Mouse (Mus musculus) intestine, embryonic 16.5 days (tissue): ENCODE data around the gene Tcam1. TPM values are rescaled to one million over a fixed set of nuclear protein-coding genes. Genes with fewer than 3 reads are reported as not detected.

Experiments used
- ATAC-seq: fragments of 200-750 bp; cut with Nextera tagmentation; 2 replicates; pipeline ENCODE4 v1.8.0; 2017; ENCODE audit warnings: moderate TSS enrichment, moderate library complexity
- H3K27ac ChIP-seq: fragments of 300-500 bp; sonication (generic); 2 replicates; pipeline ENCODE4 v1.5.1; 2014; ENCODE audit warnings: mild to moderate bottlenecking, low read length
- H3K27me3 ChIP-seq: fragments of 300-500 bp; sonication (generic); replicated peaks from 2 replicates; pipeline ENCODE4 v1.6.1; 2014; ENCODE audit warnings: low read length, control low read depth, mixed read lengths; ENCODE audit not compliant: control insufficient read depth, insufficient read depth
- H3K36me3 ChIP-seq: fragments of 300-500 bp; sonication (generic); 2 replicates; pipeline ENCODE4 v1.6.1; 2014; ENCODE audit warnings: low read length, control low read depth; ENCODE audit not compliant: control insufficient read depth, insufficient read depth
- H3K4me1 ChIP-seq: fragments of 300-500 bp; sonication (generic); 2 replicates; pipeline ENCODE4 v1.6.1; 2014; ENCODE audit warnings: low read length, control low read depth, mixed read lengths; ENCODE audit not compliant: control insufficient read depth, insufficient read depth
- H3K4me2 ChIP-seq: fragments of 300-500 bp; sonication (generic); 2 replicates; pipeline ENCODE4 v1.6.1; 2014; ENCODE audit warnings: low read depth, low read length, control low read depth
- H3K4me3 ChIP-seq: fragments of 300-500 bp; sonication (generic); 2 replicates; pipeline ENCODE4 v1.5.1; 2014; ENCODE audit warnings: mild to moderate bottlenecking, low read length
- H3K9ac ChIP-seq: fragments of 300-500 bp; sonication (generic); 2 replicates; pipeline ENCODE4 v1.6.1; 2014; ENCODE audit warnings: low read depth, low read length
- H3K9me3 ChIP-seq: fragments of 300-500 bp; sonication (generic); 2 replicates; pipeline ENCODE4 v1.6.1; 2016; ENCODE audit warnings: low read length, control low read depth; ENCODE audit not compliant: control insufficient read depth
- WGBS: fragments of 180-500 bp; shearing (Covaris S2); extraction: QIAGEN DNeasy Blood & Tissue Kit; methylation state at CpG from one replicate; pipeline ENCODE4 v1.1.7; 2014; 5-methylcytosine and 5-hydroxymethylcytosine counted together
- polyA plus RNA-seq: library from polyadenylated mRNA; unstranded; fragments of >200 nt; fragmentation: Nextera tagmentation; extraction: Ambion mirVana; gene quantifications from 2 replicates; pipeline ENCODE4 v1.2.1, GENCODE M21; 2015

Tcam1 gene
- polyA plus RNA-seq, 1 experiment from 2014 or later: 0.27 TPM

DNA sequence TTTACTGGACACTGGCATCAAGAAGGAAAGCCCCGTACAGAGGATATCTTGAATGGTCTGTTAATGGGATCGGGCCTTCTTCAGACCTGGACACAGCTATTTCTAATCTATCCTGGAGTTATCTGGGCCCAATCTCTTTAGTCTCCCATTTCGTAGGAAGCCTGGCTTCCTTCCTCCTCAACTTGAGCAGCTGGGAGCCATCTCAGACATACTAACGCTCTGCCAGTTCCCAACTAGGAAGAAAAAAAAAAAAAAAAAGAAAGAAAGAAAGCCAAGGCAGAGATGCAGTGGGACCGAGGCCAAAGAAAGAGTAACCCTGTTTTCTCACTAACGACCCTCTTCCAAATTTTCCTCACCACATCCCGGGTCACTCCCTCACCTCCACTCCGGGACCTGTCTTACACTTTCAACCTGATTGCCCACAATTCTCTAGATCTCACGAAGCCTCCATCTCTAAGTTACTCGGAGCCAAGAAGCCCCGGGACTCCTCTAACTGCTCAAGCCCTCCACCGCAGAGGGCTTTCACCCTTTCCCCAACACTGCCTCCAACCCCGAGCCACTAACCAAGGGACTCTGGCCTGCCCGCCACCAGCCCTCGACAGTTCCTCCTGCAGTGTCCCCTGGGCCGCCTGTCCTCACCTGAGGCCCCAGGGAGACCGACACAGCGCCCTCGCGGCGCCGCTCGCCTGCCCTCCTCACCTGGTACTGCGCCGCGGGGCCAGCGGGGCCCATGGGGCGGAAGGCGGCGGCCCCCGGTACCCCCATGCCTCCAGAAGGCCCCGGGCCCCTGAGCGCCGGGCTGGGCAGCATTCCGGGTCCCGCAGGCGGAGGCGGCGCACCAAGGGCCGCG is 4.5 kb upstream of the Tcam1 start:
- Histone ChIP-seq H3K9ac (peak overlapping the region; percentile 99), H3K36me3 (no peaks in the 10 kb centered on the region), H3K4me3 (peak overlapping the region; percentile 96), H3K27me3 (no peaks in the 10 kb centered on the region), H3K27ac (peak overlapping the region; percentile 98), H3K4me1 (peaks cover 53% of the 10 kb centered on the region), H3K9me3 (no peaks in the 10 kb centered on the region), H3K4me2 (peak overlapping the region; percentile 79)
- peak; percentile 42 for ATAC-seq
- WGBS: under 1% methylated on average over 41 of the region's 41 CpGs

DNA sequence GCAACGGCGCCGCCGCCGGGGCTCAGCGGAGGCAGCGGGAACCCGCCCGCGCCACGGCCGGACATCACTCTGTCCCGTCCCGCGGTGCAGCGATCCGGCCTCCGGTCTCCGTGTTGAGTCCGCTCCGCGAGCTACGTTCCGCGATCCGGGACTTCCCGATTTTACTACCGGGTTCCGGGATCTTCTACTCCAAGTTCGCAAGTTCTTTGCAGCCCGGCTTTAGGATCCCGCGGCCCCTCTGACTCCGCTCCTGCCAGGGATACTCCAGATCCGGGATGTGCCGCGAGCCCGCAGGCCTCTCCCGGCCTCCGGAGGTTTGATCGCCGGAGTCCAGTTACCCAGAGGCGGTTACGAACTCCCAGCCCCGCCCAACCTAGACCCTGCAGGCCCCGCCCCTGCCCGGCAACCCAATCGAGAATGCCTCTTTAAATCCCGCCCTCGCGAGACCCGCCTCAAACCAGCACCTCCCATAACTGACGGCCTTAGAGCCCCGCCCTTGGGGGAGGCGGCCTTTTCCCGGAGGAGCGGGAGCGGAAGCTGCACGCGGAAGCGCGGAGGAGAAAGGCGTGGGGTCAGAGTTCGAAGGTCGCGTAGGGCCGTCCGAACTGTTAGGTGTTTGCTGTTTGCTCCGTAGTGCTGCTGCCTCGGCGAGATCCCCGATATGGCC is 3.7 kb upstream of the Tcam1 start, which contains the start of gene Smarcd2:
Smarcd2 (minus strand) TSS at position 329 of the 667 bp plus-strand sequence.
- peak within 1 kb of the TSS; percentile 96 for H3K4me3 ChIP-seq
- peak within 1 kb of the TSS; percentile 98 for H3K27ac ChIP-seq
- peak within 1 kb of the TSS; percentile 99 for H3K9ac ChIP-seq
- peak; percentile 94 for ATAC-seq
- under 1% methylated on average over 72 of the region's 72 CpGs for WGBS
- no peaks in the 10 kb centered on the region for H3K27me3 ChIP-seq
- H3K4me2 ChIP-seq: peak within 1 kb of the TSS; percentile 88
- no peaks in the 10 kb centered on the region for H3K36me3 ChIP-seq
- peaks cover 50% of the 10 kb centered on the region for H3K4me1 ChIP-seq
- H3K9me3 ChIP-seq: no peaks in the 10 kb centered on the region

DNA sequence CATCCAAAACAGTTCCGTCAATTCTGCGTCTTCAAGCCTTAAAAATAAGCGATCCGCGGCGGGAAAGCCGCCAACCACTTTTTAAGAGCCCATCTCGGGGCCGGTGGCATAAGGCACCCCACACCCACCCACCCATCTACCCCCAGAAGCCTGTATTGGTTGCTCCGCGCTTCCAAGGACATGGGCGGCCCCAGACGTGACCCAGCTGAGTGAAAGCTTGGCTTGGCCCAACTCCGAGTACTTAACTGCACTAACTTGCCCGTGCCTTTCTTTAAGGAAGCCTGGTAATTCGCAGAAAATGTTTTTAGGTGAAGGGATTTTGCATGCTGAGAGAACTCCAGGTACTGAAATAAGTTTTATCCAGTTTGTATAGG is 3.2 kb upstream of the Tcam1 start:
- no peaks in the 10 kb centered on the region for H3K36me3 ChIP-seq
- 8% methylated on average over 16 of the region's 16 CpGs for WGBS
- no peaks in the 10 kb centered on the region for H3K9me3 ChIP-seq
- peak; percentile 19 for ATAC-seq
- H3K9ac ChIP-seq: peak overlapping the region; percentile 75
- peak overlapping the region; percentile 88 for H3K4me2 ChIP-seq
- H3K4me1 ChIP-seq: peaks cover 45% of the 10 kb centered on the region
- peak overlapping the region; percentile 90 for H3K27ac ChIP-seq
- H3K27me3 ChIP-seq: no peaks in the 10 kb centered on the region
- peak overlapping the region; percentile 96 for H3K4me3 ChIP-seq

GRCm38 (mm10) chr11:106273811-106274210 is 2.7 kb upstream of the Tcam1 start:
- ATAC-seq: no peak
- Histone ChIP-seq H3K4me1 (peaks cover 40% of the 10 kb centered on the region), H3K9me3 (no peaks in the 10 kb centered on the region), H3K27ac (0 out of 2 replicates have a peak overlapping the region, but pooled peaks have one; percentile 90), H3K9ac (no peak overlapping the region), H3K4me2 (peak overlapping the region; percentile 88), H3K36me3 (no peaks in the 10 kb centered on the region), H3K27me3 (no peaks in the 10 kb centered on the region), H3K4me3 (peak overlapping the region; percentile 96)
- 90% methylated on average over 6 of the region's 6 CpGs for WGBS

DNA sequence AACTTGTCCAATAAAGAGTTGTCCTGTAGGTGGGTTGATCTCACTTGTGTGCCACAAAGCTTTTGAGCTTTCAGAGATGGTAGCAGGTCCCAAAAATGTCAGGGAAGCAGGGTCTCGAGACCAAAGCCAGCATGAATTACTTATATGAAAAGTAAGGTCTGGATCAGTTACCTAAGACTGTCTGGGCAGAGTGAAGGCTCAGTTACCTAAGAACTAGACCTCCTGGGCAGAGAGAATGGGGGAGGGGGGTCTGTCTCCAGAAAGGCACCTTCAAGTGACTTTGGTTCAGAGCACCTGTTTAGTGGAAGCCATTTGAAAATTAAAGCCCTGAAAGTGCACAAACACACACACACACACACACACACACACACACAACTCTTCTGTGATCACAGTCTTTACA is 2.1 kb upstream of the Tcam1 start:
- Histone ChIP-seq H3K27me3 (no peaks in the 10 kb centered on the region), H3K4me1 (peaks cover 34% of the 10 kb centered on the region), H3K9ac (no peak overlapping the region), H3K4me2 (no peak overlapping the region), H3K9me3 (no peaks in the 10 kb centered on the region), H3K27ac (0 out of 2 replicates have a peak overlapping the region, but pooled peaks have one; percentile 1), H3K4me3 (no peak overlapping the region), H3K36me3 (no peaks in the 10 kb centered on the region)
- no peak for ATAC-seq
- 88% methylated on average over 1 of the region's 1 CpGs for WGBS

DNA sequence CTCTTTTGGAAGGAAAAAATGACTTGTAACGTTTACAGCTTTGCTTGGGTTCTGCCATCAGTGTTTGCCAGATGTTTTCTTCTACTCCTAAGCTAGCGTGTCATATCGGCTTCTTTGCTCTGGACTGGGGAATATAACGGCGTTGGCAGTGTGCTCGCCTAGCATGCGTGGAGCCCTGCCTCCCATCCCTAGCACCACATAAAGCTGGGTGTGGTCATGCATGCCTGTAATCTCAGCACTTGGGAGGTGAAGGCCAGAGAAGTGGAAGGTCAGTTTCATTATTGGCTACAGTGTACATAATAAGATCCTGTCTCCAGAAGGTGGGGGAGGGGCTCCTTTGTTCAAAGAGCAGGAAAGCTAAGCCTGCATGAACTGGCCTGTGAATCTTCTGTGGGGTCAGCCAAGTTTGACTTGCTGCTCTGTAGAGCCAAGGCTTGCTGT is 1.5 kb upstream of the Tcam1 start:
- 51% methylated on average over 7 of the region's 7 CpGs for WGBS
- ATAC-seq: no peak

DNA sequence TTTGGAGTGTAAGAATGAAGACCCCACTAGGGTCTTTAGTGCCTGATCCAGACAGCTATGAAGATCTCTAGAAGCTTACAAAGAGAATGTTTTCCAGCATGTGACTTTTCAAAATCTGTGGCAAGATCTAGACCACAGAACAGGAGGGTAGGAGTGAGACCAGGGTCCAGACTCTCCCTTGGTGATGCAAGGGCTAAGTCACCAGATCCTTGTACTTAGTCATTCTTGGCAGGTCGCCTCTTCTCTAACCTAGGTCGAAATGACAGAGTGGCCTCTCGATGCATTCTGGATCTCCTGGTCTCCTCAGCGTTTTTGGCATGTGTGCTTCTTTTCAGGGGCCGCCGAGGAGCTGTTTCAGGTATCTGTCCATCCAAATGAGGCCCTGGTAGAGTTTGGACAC is 6.0 kb downstream of the Tcam1 start:
- Histone ChIP-seq H3K9me3 (no peaks in the 10 kb centered on the region), H3K27me3 (no peaks in the 10 kb centered on the region), H3K4me3 (no peak overlapping the region), H3K9ac (no peak overlapping the region), H3K4me2 (no peak overlapping the region), H3K4me1 (no peaks in the 10 kb centered on the region), H3K36me3 (no peaks in the 10 kb centered on the region), H3K27ac (no peak overlapping the region)
- WGBS: 81% methylated on average over 6 of the region's 6 CpGs
- no peak for ATAC-seq

More for the DNA sequence above, 1.5 kb upstream of the Tcam1 start:
- Histone ChIP-seq H3K9me3 (no peaks in the 10 kb centered on the region), H3K4me2 (no peak overlapping the region), H3K36me3 (no peaks in the 10 kb centered on the region), H3K4me3 (no peak overlapping the region), H3K27me3 (no peaks in the 10 kb centered on the region), H3K27ac (peak overlapping the region; percentile 1), H3K4me1 (peaks cover 32% of the 10 kb centered on the region), H3K9ac (0 out of 2 replicates have a peak overlapping the region, but pooled peaks have one; percentile 13)

DNA sequence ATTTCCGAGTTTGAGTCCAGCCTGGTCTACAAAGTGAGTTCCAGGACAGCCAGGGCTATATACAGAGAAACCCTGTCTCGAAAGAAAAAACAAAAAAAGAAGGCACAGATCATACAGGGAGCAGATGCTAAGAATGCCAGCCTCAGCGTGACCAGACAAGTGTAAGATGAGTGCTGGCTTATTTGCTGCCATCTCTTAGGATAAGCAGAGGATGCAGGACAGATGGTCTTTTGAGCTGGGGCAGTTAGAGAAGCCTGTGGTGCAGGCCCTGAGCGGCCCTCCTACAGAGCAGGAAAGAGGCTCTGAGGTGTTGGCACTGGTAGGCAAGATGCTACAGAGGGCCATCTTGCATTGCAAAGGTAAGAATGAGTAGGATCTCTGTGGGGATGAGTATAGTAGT is 6.9 kb downstream of the Tcam1 start:
- Histone ChIP-seq H3K4me3 (no peak overlapping the region), H3K4me2 (no peak overlapping the region), H3K27me3 (no peaks in the 10 kb centered on the region), H3K9me3 (no peaks in the 10 kb centered on the region), H3K27ac (no peak overlapping the region), H3K4me1 (no peaks in the 10 kb centered on the region), H3K36me3 (no peaks in the 10 kb centered on the region), H3K9ac (no peak overlapping the region)
- ATAC-seq: no peak
- 83% methylated on average over 4 of the region's 4 CpGs for WGBS

DNA sequence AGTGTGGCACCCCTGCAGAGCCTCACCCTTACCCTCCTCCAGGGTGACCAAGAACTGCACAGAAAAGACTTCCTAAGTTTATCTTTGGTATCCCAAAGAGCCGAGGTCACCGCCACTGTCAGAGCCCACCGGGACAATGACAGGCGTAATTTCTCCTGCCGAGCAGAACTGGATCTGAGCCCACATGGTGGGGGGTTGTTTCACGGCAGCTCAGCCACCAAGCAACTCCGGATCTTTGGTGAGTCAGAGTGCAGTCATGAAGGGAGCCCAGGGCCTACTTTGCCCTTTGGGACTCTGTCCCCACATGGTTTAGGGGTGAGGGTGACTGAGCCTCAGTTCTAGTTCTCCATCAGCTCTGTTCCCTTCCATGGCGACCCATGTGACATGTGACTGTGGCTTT is 7.7 kb downstream of the Tcam1 start:
- Histone ChIP-seq H3K9me3 (no peaks in the 10 kb centered on the region), H3K27me3 (no peaks in the 10 kb centered on the region), H3K4me2 (no peak overlapping the region), H3K4me1 (no peaks in the 10 kb centered on the region), H3K36me3 (no peaks in the 10 kb centered on the region), H3K27ac (no peak overlapping the region), H3K9ac (no peak overlapping the region), H3K4me3 (no peak overlapping the region)
- no peak for ATAC-seq
- 63% methylated on average over 8 of the region's 8 CpGs for WGBS
